Mouse (Mus musculus): Measurements from ENCODE around the gene Camk1d. TPM values are rescaled to one million over a fixed set of nuclear protein-coding genes. Genes with fewer than 3 reads are reported as not detected.
A peak's percentile ranks its signal among the peaks of the same experiment; 100 is the strongest.

The Camk1d gene
- total RNA-seq, 1 experiment, result 12.5 TPM

GRCm38 (mm10) chr2:5681909-5682308 lies 32.4 kb downstream of the Camk1d start:
- Histone ChIP-seq H3K9me3 (ENCODE audit: control insufficient read depth, insufficient read depth, low read depth, low read length) (no peaks in the 10 kb centered on the region), H3K9ac (ENCODE audit: insufficient read depth, low read depth, low read length, poor library complexity, severe bottlenecking) (no peak overlapping the region), H3K36me3 (ENCODE audit: control insufficient read depth, insufficient read depth, low read length, poor library complexity, severe bottlenecking) (no peaks in the 10 kb centered on the region), H3K4me1 (ENCODE audit: control insufficient read depth in 2 of 2, insufficient read depth in 2 of 2, low read length in 2 of 2, poor library complexity in 1 of 2) (peaks cover 2 to 11% of the 10 kb centered on the region in 2 experiments; a peak in 2 of 4 replicates), H3K4me3 (ENCODE audit: insufficient read depth in 1 of 2, low read depth in 1 of 2, low read length in 2 of 2, poor library complexity in 1 of 2, severe bottlenecking in 1 of 2) (no peak overlapping the region), H3K27ac (ENCODE audit: insufficient read depth, low read depth, low read length, poor library complexity, severe bottlenecking) (no peak overlapping the region)
- TF ChIP-seq ZNF384 (IDR thresholded peaks at IDR 0.05; ENCODE audit: low read depth, low read length) (peak; percentile 93), ZC3H11A (IDR thresholded peaks at IDR 0.05; ENCODE audit: borderline replicate concordance, low read depth, low read length) (no peak), MAFK (IDR thresholded peaks at IDR 0.05; ENCODE audit: insufficient read depth, low read depth, low read length) (no peak)
- no peak for DNase-seq (ENCODE audit: low read depth, low spot score)
- in situ Hi-C loops (cut with MboI; ENCODE audit: low sequenced_read_pairs in 2 of 2, unreplicated experiment in 2 of 2), result no loop called here

- no peak for TF ChIP-seq HCFC1 (IDR thresholded peaks at IDR 0.05; ENCODE audit: borderline replicate concordance, insufficient read depth, low read length)
- TF ChIP-seq MAFK (IDR thresholded peaks at IDR 0.05; ENCODE audit: insufficient read depth, low read depth, low read length), result no peak
- TF ChIP-seq ZNF384 (IDR thresholded peaks at IDR 0.05; ENCODE audit: low read depth, low read length), result no peak
- no peak for TF ChIP-seq CHD2 (IDR thresholded peaks at IDR 0.05; ENCODE audit: low read depth, low read length)
- in situ Hi-C loops (cut with MboI; ENCODE audit: low sequenced_read_pairs in 2 of 2, unreplicated experiment in 2 of 2), result no loop called here
- Histone ChIP-seq H3K36me3 (ENCODE audit: control insufficient read depth, insufficient read depth, low read length, poor library complexity, severe bottlenecking) (no peaks in the 10 kb centered on the region), H3K9ac (ENCODE audit: insufficient read depth, low read depth, low read length, poor library complexity, severe bottlenecking) (no peak overlapping the region), H3K4me3 (ENCODE audit: insufficient read depth in 1 of 2, low read depth in 1 of 2, low read length in 2 of 2, poor library complexity in 1 of 2, severe bottlenecking in 1 of 2) (no peak overlapping the region), H3K27ac (ENCODE audit: insufficient read depth, low read depth, low read length, poor library complexity, severe bottlenecking) (no peak overlapping the region), H3K9me3 (ENCODE audit: control insufficient read depth, insufficient read depth, low read depth, low read length) (no peaks in the 10 kb centered on the region), H3K4me1 (ENCODE audit: control insufficient read depth in 2 of 2, insufficient read depth in 2 of 2, low read length in 2 of 2, poor library complexity in 1 of 2) (peaks cover 2 to 14% of the 10 kb centered on the region in 2 experiments; a peak in 2 of 4 replicates)
- no peak for DNase-seq (ENCODE audit: low read depth, low spot score)
Observed at GRCm38 (mm10) chr2:5681302-5681701, 33.0 kb downstream of the Camk1d start.

- Histone ChIP-seq H3K9ac (ENCODE audit: insufficient read depth, low read depth, low read length, poor library complexity, severe bottlenecking) (no peak overlapping the region), H3K36me3 (ENCODE audit: control insufficient read depth, insufficient read depth, low read length, poor library complexity, severe bottlenecking) (no peaks in the 10 kb centered on the region; the same call in 1 of the 2 replicates), H3K4me1 (ENCODE audit: control insufficient read depth in 2 of 2, insufficient read depth in 2 of 2, low read length in 2 of 2, poor library complexity in 1 of 2) (peaks cover 7 to 24% of the 10 kb centered on the region in 2 experiments; a peak in 2 of 4 replicates), H3K9me3 (ENCODE audit: control insufficient read depth, insufficient read depth, low read depth, low read length) (no peaks in the 10 kb centered on the region), H3K27ac (ENCODE audit: insufficient read depth, low read depth, low read length, poor library complexity, severe bottlenecking) (no peak overlapping the region), H3K4me3 (ENCODE audit: insufficient read depth in 1 of 2, low read depth in 1 of 2, low read length in 2 of 2, poor library complexity in 1 of 2, severe bottlenecking in 1 of 2) (no peak overlapping the region)
- TF ChIP-seq ZC3H11A (IDR thresholded peaks at IDR 0.05; ENCODE audit: borderline replicate concordance, low read depth, low read length), result no peak
- TF ChIP-seq MAFK (IDR thresholded peaks at IDR 0.05; ENCODE audit: insufficient read depth, low read depth, low read length), result no peak
- TF ChIP-seq ZNF384 (IDR thresholded peaks at IDR 0.05; ENCODE audit: low read depth, low read length), result no peak
- TF ChIP-seq HCFC1 (IDR thresholded peaks at IDR 0.05; ENCODE audit: borderline replicate concordance, insufficient read depth, low read length), result no peak
- no peak for TF ChIP-seq CHD2 (IDR thresholded peaks at IDR 0.05; ENCODE audit: low read depth, low read length)
- DNase-seq (ENCODE audit: low read depth, low spot score), result no peak
- in situ Hi-C loops (cut with MboI; ENCODE audit: low sequenced_read_pairs in 2 of 2, unreplicated experiment in 2 of 2), result no loop called here
Observed at GRCm38 (mm10) chr2:5679055-5679454, 35.3 kb downstream of the Camk1d start.

GRCm38 (mm10) chr2:5677472-5677871 lies 36.8 kb downstream of the Camk1d start:
- TF ChIP-seq CHD2 (IDR thresholded peaks at IDR 0.05; ENCODE audit: low read depth, low read length) (no peak), MAFK (IDR thresholded peaks at IDR 0.05; ENCODE audit: insufficient read depth, low read depth, low read length) (no peak), ZC3H11A (IDR thresholded peaks at IDR 0.05; ENCODE audit: borderline replicate concordance, low read depth, low read length) (no peak), ZNF384 (IDR thresholded peaks at IDR 0.05; ENCODE audit: low read depth, low read length) (no peak), HCFC1 (IDR thresholded peaks at IDR 0.05; ENCODE audit: borderline replicate concordance, insufficient read depth, low read length) (no peak)
- no peak overlapping the region for H3K9ac ChIP-seq (ENCODE audit: insufficient read depth, low read depth, low read length, poor library complexity, severe bottlenecking)
- no peaks in the 10 kb centered on the region; the same call in 1 of the 2 replicates for H3K36me3 ChIP-seq (ENCODE audit: control insufficient read depth, insufficient read depth, low read length, poor library complexity, severe bottlenecking)
- no peak overlapping the region for H3K4me3 ChIP-seq (ENCODE audit: insufficient read depth in 1 of 2, low read depth in 1 of 2, low read length in 2 of 2, poor library complexity in 1 of 2, severe bottlenecking in 1 of 2)
- DNase-seq (ENCODE audit: low read depth, low spot score), result no peak
- in situ Hi-C loops (cut with MboI; ENCODE audit: low sequenced_read_pairs in 2 of 2, unreplicated experiment in 2 of 2), result no loop called here
- no peaks in the 10 kb centered on the region for H3K9me3 ChIP-seq (ENCODE audit: control insufficient read depth, insufficient read depth, low read depth, low read length)
- H3K4me1 ChIP-seq (ENCODE audit: control insufficient read depth in 2 of 2, insufficient read depth in 2 of 2, low read length in 2 of 2, poor library complexity in 1 of 2), result peaks cover 5 to 25% of the 10 kb centered on the region in 2 experiments; a peak in 2 of 4 replicates
- no peak overlapping the region for H3K27ac ChIP-seq (ENCODE audit: insufficient read depth, low read depth, low read length, poor library complexity, severe bottlenecking)

- no peak overlapping the region for H3K9ac ChIP-seq (ENCODE audit: insufficient read depth, low read depth, low read length, poor library complexity, severe bottlenecking)
- no peaks in the 10 kb centered on the region; the same call in 1 of the 2 replicates for H3K36me3 ChIP-seq (ENCODE audit: control insufficient read depth, insufficient read depth, low read length, poor library complexity, severe bottlenecking)
- in situ Hi-C loops (cut with MboI; ENCODE audit: low sequenced_read_pairs in 2 of 2, unreplicated experiment in 2 of 2), result no loop called here
- no peak overlapping the region for H3K27ac ChIP-seq (ENCODE audit: insufficient read depth, low read depth, low read length, poor library complexity, severe bottlenecking)
- H3K4me1 ChIP-seq (ENCODE audit: control insufficient read depth in 2 of 2, insufficient read depth in 2 of 2, low read length in 2 of 2, poor library complexity in 1 of 2), result peaks cover 5 to 21% of the 10 kb centered on the region in 2 experiments; a peak in 2 of 4 replicates
- peak overlapping the region in 1 of 2 experiments; percentile 65; a peak in 2 of 4 replicates for H3K4me3 ChIP-seq (ENCODE audit: insufficient read depth in 1 of 2, low read depth in 1 of 2, low read length in 2 of 2, poor library complexity in 1 of 2, severe bottlenecking in 1 of 2)
- DNase-seq (ENCODE audit: low read depth, low spot score), result no peak
- no peaks in the 10 kb centered on the region for H3K9me3 ChIP-seq (ENCODE audit: control insufficient read depth, insufficient read depth, low read depth, low read length)
- TF ChIP-seq MAFK (IDR thresholded peaks at IDR 0.05; ENCODE audit: insufficient read depth, low read depth, low read length) (no peak), CHD2 (IDR thresholded peaks at IDR 0.05; ENCODE audit: low read depth, low read length) (no peak), ZNF384 (IDR thresholded peaks at IDR 0.05; ENCODE audit: low read depth, low read length) (no peak), HCFC1 (IDR thresholded peaks at IDR 0.05; ENCODE audit: borderline replicate concordance, insufficient read depth, low read length) (no peak), ZC3H11A (IDR thresholded peaks at IDR 0.05; ENCODE audit: borderline replicate concordance, low read depth, low read length) (no peak)
Observed at GRCm38 (mm10) chr2:5676786-5677185, 37.5 kb downstream of the Camk1d start.
